ENCODE assay signal across 24 mouse cellular contexts in the genomic region with DNA sequence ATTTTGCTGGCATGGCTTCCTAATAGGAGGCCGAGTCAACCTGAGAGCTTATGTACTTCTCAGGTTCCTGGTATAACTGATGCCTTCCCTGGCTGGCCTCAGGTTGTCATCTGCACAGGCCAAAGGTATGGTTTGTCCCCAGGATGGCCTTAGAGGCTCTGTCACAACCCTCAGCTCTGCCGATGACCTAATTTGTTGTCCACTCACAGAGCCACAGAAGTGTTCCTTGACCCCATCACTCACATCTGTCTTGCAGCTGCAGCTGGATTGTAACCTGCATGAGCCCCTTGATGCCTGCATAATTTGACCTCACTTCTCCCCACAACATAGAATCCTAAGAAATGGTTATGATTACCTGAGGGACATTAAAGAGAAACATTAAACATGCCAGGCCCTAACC. TPM values are rescaled to one million over a fixed set of nuclear protein-coding genes. Genes with fewer than 3 reads are reported as not detected.
DNase-seq lines count a peak whose midpoint lies in the region; ATAC-seq and TF ChIP-seq lines count a peak whose summit lies in the region.
"Had no signal": no experiment of that assay in that cellular context is flagged by ENCODE, and none has a peak within 500 bp of the region (broad histone marks: within the 10 kb centered on the region; RNA-seq: fewer than 3 reads in every experiment).

No protein-coding gene starts in this region.

- no peak for TF ChIP-seq CTCF in heart, postnatal 0 days (IDR thresholded peaks at IDR 0.05; ENCODE audit: low read depth)

- H3K36me3 ChIP-seq in heart, embryonic 15.5 days: no peaks in the 10 kb centered on the region; the same call in 1 of the 2 replicates
- no peaks in the 10 kb centered on the region for H3K36me3 ChIP-seq in heart, postnatal 0 days (replicated peaks; ENCODE audit: control insufficient read depth, insufficient read depth, low read length)
- H3K36me3 ChIP-seq: embryonic facial prominence, embryonic 10.5 days; embryonic facial prominence, embryonic 12.5 days; forebrain, embryonic 15.5 days; G1E had no signal

- ATAC-seq in heart, embryonic 15.5 days (replicated peaks; ENCODE audit: insufficient number of reproducible peaks, insufficient read depth, low FRiP score, low read depth): no peak
- ATAC-seq in heart, postnatal 0 days (ENCODE audit: insufficient read depth, low read depth): no peak
- ATAC-seq: activated CD4-positive, CD25-positive, alpha-beta regulatory T cell, adult 4 months; CD4-positive, CD25-positive, alpha-beta regulatory T cell, adult 4 months; forebrain, embryonic 13.5 days; forebrain, embryonic 15.5 days; forebrain, postnatal 0 days; Patski had no signal

- H3K27me3 ChIP-seq in heart, embryonic 15.5 days: no peaks in the 10 kb centered on the region
- H3K27me3 ChIP-seq in heart, postnatal 0 days (ENCODE audit: control insufficient read depth, insufficient read depth, low read length): no peaks in the 10 kb centered on the region
- H3K27me3 ChIP-seq: CH12.LX; embryonic facial prominence, embryonic 12.5 days; forebrain, embryonic 13.5 days; forebrain, embryonic 15.5 days; Patski had no signal

- no peak for TF ChIP-seq EP300 in heart, postnatal 0 days (IDR thresholded peaks at IDR 0.05; ENCODE audit: low read depth)

- H3K27ac ChIP-seq in heart, embryonic 15.5 days: 0 out of 2 replicates have a peak overlapping the region, but pooled peaks have one; percentile 86
- H3K27ac ChIP-seq in heart, postnatal 0 days (ENCODE audit: low read depth): peak overlapping the region; percentile 31
- H3K27ac ChIP-seq: embryonic facial prominence, embryonic 10.5 days; embryonic facial prominence, embryonic 12.5 days; forebrain, embryonic 13.5 days; forebrain, embryonic 15.5 days had no signal

- 73% methylated on average over 2 of the region's 2 CpGs for WGBS in heart, embryonic 15.5 days
- WGBS in heart, postnatal 0 days: 67% methylated on average over 2 of the region's 2 CpGs

- intact Hi-C loops in heart, postnatal 10 days (cut with DNase I): no loop called here

- H3K4me2 ChIP-seq in heart, embryonic 15.5 days: no peak overlapping the region
- H3K4me2 ChIP-seq in heart, postnatal 0 days (ENCODE audit: low read depth, low read length): no peak overlapping the region
- H3K4me2 ChIP-seq: embryonic facial prominence, embryonic 12.5 days; forebrain, embryonic 13.5 days; forebrain, embryonic 15.5 days had no signal

- peaks cover 45% of the 10 kb centered on the region for H3K4me1 ChIP-seq in heart, embryonic 15.5 days (replicated peaks)
- H3K4me1 ChIP-seq in heart, postnatal 0 days (ENCODE audit: control insufficient read depth, insufficient read depth): peaks cover 32% of the 10 kb centered on the region
- H3K4me1 ChIP-seq: embryonic facial prominence, embryonic 12.5 days; forebrain, embryonic 13.5 days; forebrain, embryonic 15.5 days had no signal

- H3K4me3 ChIP-seq in heart, embryonic 15.5 days: no peak overlapping the region
- no peak overlapping the region for H3K4me3 ChIP-seq in heart, postnatal 0 days (ENCODE audit: low read depth, low read length)
- H3K4me3 ChIP-seq: embryonic facial prominence, embryonic 10.5 days; embryonic facial prominence, embryonic 12.5 days; forebrain, embryonic 13.5 days; forebrain, embryonic 15.5 days had no signal

- no peak overlapping the region for H3K9ac ChIP-seq in heart, embryonic 15.5 days
- H3K9ac ChIP-seq in heart, postnatal 0 days (replicated peaks; ENCODE audit: low read depth, low read length): no peak overlapping the region
- H3K9ac ChIP-seq: embryonic facial prominence, embryonic 12.5 days; forebrain, embryonic 13.5 days; forebrain, embryonic 15.5 days; forebrain, postnatal 0 days had no signal

- no peaks in the 10 kb centered on the region for H3K9me3 ChIP-seq in heart, embryonic 15.5 days (replicated peaks)
- H3K9me3 ChIP-seq in heart, postnatal 0 days (replicated peaks; ENCODE audit: control insufficient read depth, low read length): no peaks in the 10 kb centered on the region
- H3K9me3 ChIP-seq: embryonic facial prominence, embryonic 10.5 days; embryonic facial prominence, embryonic 12.5 days; forebrain, embryonic 13.5 days; forebrain, embryonic 15.5 days had no signal

- peak; percentile 47 to 83 for DNase-seq in adrenal gland, adult (ENCODE audit: inconsistent age in 2 of 2, low spot score in 1 of 2)
- DNase-seq in adrenal gland, postnatal 10 days: no peak
- peak; percentile 82 for DNase-seq in heart, adult 11 months
- DNase-seq in heart, postnatal 4 days: no peak
- no peak for DNase-seq in heart, adult 8-10 months (ENCODE audit: low spot score)
- no peak for DNase-seq in heart, postnatal 0 days (ENCODE audit: low spot score)
- DNase-seq in heart, postnatal 10 days: no peak
- DNase-seq: B cell, adult 2 months; cerebellum, adult 11-12 months; cerebellum, adult 2 months; cerebellum, adult 9-10 months; cerebellum, postnatal 10 days; cerebellum, postnatal 25 days; forebrain, postnatal 0 days had no signal

RNA-seq across cellular contexts. Expression of a gene that starts 56.8 kb away (rescaled TPM):
- total RNA-seq in adrenal gland, postnatal 10 days (2021): 10 to 100 TPM; 41.1 to 45.9 TPM
- total RNA-seq in heart, postnatal 4 days (2021): 10 to 100 TPM; 73.5 to 80.4 TPM
- polyA plus RNA-seq in heart, embryonic 15.5 days (2015; fragmentation: Nextera tagmentation; extraction: Ambion mirVana): 57.1 and 57.8 TPM in 2 replicates
- total RNA-seq in heart, adult 8-10 months (2022): 10 to 100 TPM; 29.2 to 44.2 (median 39.5) TPM
- total RNA-seq in heart, postnatal 0 days (2014; rRNA removed; ENCODE audit: low replicate concordance): 21.1 and 26.8 TPM in 2 replicates
- polyA plus RNA-seq in heart, postnatal 0 days (2015; fragmentation: Nextera tagmentation; extraction: Ambion mirVana): 33.8 and 43.7 TPM in 2 replicates
- 10 to 100 TPM; 60.6 to 62.1 TPM for total RNA-seq in heart, postnatal 10 days (2021)
- total RNA-seq: G1E had no signal
- polyA plus RNA-seq: G1E had no signal

Comparison
In these comparisons a context has a peak if more than half of its experiments do, and no peak if none do; other contexts are left out.
1. DNase-seq: peak in adrenal gland, adult (2 of 2) and heart, adult 11 months (single experiment); none in adrenal gland, postnatal 10 days (single experiment), heart, postnatal 4 days (single experiment), heart, adult 8-10 months (single experiment), heart, postnatal 0 days (single experiment) and heart, postnatal 10 days (0 of 2).